ENCODE assay signal across 8 mouse cellular contexts in genomic region chr4:148951821-148952291, GRCm38 (mm10).
DNase-seq lines count a peak whose midpoint lies in the region; ATAC-seq and TF ChIP-seq lines count a peak whose summit lies in the region.

No protein-coding gene starts in this region.

- 60% methylated on average over 44 of the region's 44 CpGs for WGBS in kidney, adult 2 months
- WGBS in forebrain, postnatal 0 days = 3% methylated on average over 44 of the region's 44 CpGs
- 2% methylated on average over 44 of the region's 44 CpGs for WGBS in limb, embryonic 13.5 days

- H3K36me3 ChIP-seq in kidney, adult 2 months (ENCODE audit: control insufficient read depth, insufficient read depth, low read length) = no peaks in the 10 kb centered on the region
- peaks cover 3% of the 10 kb centered on the region; the same call in 1 of the 2 replicates for H3K36me3 ChIP-seq in forebrain, postnatal 0 days (ENCODE audit: insufficient read depth)
- no peaks in the 10 kb centered on the region for H3K36me3 ChIP-seq in limb, embryonic 13.5 days

- peak overlapping the region; percentile 2; the same call in 1 of the 2 replicates for H3K4me3 ChIP-seq in kidney, adult 2 months (ENCODE audit: insufficient read depth, low read depth, low read length)
- H3K4me3 ChIP-seq in forebrain, postnatal 0 days (ENCODE audit: low read depth, low read length) = peak overlapping the region; percentile 46
- peak overlapping the region; percentile 42 for H3K4me3 ChIP-seq in limb, embryonic 13.5 days

- ATAC-seq in forebrain, postnatal 0 days = peak; percentile 42
- ATAC-seq in limb, embryonic 13.5 days (ENCODE audit: low FRiP score, low read depth) = 0 out of 2 replicates have a peak, but pooled peaks have one; percentile 10

- peak overlapping the region; percentile 82 for H3K4me2 ChIP-seq in forebrain, postnatal 0 days (ENCODE audit: low read depth)
- peak overlapping the region; percentile 73 for H3K4me2 ChIP-seq in limb, embryonic 13.5 days (replicated peaks)

- peak overlapping the region; percentile 49 for H3K9ac ChIP-seq in forebrain, postnatal 0 days
- H3K9ac ChIP-seq in limb, embryonic 13.5 days = peak overlapping the region; percentile 55

- H3K27ac ChIP-seq in kidney, adult 2 months (ENCODE audit: insufficient read depth, low read depth, low read length) = no peak overlapping the region
- no peak overlapping the region for H3K27ac ChIP-seq in forebrain, postnatal 0 days (ENCODE audit: low read depth, low read length)
- H3K27ac ChIP-seq in limb, embryonic 13.5 days = no peak overlapping the region

- H3K4me1 ChIP-seq in kidney, adult 2 months (ENCODE audit: control insufficient read depth, insufficient read depth, low read length) = peaks cover 13% of the 10 kb centered on the region
- H3K4me1 ChIP-seq in forebrain, postnatal 0 days (ENCODE audit: insufficient read depth) = no peaks in the 10 kb centered on the region
- peaks cover 66% of the 10 kb centered on the region for H3K4me1 ChIP-seq in limb, embryonic 13.5 days

- TF ChIP-seq POLR2A in kidney, adult 2 months (IDR thresholded peaks at IDR 0.05; ENCODE audit: low read depth, low read length) = no peak

- DNase-seq in kidney, adult 2 months = no peak
- DNase-seq in kidney, adult 8-10 months = no peak
- peak; percentile 73 for DNase-seq in adrenal gland, postnatal 10 days
- DNase-seq in forebrain, postnatal 0 days = peak; percentile 64
- DNase-seq in right cerebral cortex, adult 18-20 months = peak; percentile 51
- no peak for DNase-seq in ovary, postnatal 36 days (ENCODE audit: low spot score)
- DNase-seq in Muller cell, postnatal 12 days (ENCODE audit: inconsistent ontology term) = no peak

- no peaks in the 10 kb centered on the region for H3K27me3 ChIP-seq in kidney, adult 2 months (replicated peaks; ENCODE audit: control insufficient read depth, insufficient read depth, low read length)
- H3K27me3 ChIP-seq in forebrain, postnatal 0 days (ENCODE audit: insufficient read depth, low read length) = peaks cover 24% of the 10 kb centered on the region
- H3K27me3 ChIP-seq in limb, embryonic 13.5 days = peaks cover 88% of the 10 kb centered on the region

- no peaks in the 10 kb centered on the region for H3K9me3 ChIP-seq in forebrain, postnatal 0 days (ENCODE audit: low read length)
- no peaks in the 10 kb centered on the region for H3K9me3 ChIP-seq in limb, embryonic 13.5 days

- no peak for TF ChIP-seq CTCF in kidney, adult 2 months (conservative IDR thresholded peaks at IDR 0.05; ENCODE audit: insufficient read depth, insufficient read length, low read depth, low read length)
- peak; percentile 20; the same call in 1 of the 2 replicates for TF ChIP-seq CTCF in forebrain, postnatal 0 days (IDR thresholded peaks at IDR 0.05; ENCODE audit: low read depth)

Comparison
In these comparisons a context has a peak if more than half of its experiments do, and no peak if none do; other contexts are left out.
1. DNase-seq: peak in adrenal gland, postnatal 10 days (single experiment), forebrain, postnatal 0 days (single experiment) and right cerebral cortex, adult 18-20 months (single experiment); none in kidney, adult 2 months (single experiment), kidney, adult 8-10 months (0 of 2), ovary, postnatal 36 days (single experiment) and Muller cell, postnatal 12 days (single experiment).
2. Peak in every context shown above with its lines, with median percentiles within 50 percentile points of each other: H3K4me3 ChIP-seq.